Mouse (Mus musculus) liver, embryonic 18 days (tissue): ENCODE data around the gene Rpl26. TPM values are rescaled to one million over a fixed set of nuclear protein-coding genes. Genes with fewer than 3 reads are reported as not detected.

Experiments
- polyA plus RNA-seq: library from polyadenylated mRNA; depleted of rRNA; stranded (reverse); fragments of >200 nt; gene quantifications from 2 replicates; pipeline ENCODE4 v1.2.3, GENCODE M21; 2012; rRNA removed

The Rpl26 gene
- 1,723 and 1,900 TPM in 2 replicates for polyA plus RNA-seq

DNA sequence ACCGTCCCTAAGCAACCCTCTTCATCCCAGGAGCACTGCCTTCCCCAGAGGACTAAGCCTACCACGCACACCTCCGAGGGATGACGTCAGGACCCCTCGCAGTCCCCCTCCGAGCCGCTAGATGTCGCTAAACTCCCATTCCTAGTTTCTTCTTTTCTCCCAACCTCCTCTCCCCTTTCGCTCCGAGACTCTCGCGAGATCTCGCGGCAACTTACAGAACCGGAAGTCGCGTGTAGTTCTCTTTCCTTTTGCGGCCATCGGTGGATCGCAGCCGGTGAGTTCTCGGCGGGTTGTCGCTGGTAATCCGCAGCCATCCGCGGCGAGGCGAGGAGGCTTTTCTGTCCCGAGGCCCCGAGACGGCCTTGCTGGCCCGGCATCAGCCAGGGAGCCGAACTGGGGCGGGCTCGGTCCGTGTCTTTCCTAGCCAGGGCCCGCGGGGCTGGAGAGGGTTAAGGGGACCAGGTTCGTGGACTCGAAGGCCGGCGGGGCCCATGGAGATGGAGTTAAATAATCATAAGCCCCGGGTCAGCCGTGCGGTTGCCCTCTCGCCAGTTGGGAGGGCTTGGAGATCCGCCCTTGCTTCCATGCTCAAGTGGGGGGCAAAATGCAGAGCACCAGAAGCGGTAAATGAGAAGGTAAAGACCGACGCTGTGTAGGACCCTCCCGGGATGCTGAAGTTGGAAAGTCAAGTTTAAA is at the start of gene Rpl26:
Gene Rpl26 (plus strand): TSS at position 233 of the 696 bp plus-strand sequence.

DNA sequence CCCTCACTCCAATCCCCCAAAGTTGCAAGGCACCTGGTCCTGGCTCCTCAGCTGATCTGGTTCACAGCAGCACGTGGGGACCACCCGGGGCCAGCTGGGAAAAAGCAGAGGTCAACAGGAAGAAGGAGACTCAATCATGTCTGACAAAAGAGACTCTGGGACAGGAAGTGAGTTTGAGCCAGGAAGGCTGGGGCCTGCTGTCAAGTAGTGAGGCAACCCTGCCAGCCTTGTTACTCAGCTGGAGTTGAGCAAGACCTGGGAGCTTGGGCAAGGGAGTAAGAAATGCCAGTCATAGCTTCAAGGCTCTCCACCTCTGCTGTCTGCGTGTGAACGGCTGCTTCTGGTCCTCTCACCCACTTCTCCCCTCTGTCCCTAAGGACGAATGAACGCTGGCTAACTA is 29.6 kb upstream of the Rpl26 start, which contains the start of gene Ndel1:
Gene Ndel1 (minus strand): TSS at position 111 of the 400 bp plus-strand sequence.

DNA sequence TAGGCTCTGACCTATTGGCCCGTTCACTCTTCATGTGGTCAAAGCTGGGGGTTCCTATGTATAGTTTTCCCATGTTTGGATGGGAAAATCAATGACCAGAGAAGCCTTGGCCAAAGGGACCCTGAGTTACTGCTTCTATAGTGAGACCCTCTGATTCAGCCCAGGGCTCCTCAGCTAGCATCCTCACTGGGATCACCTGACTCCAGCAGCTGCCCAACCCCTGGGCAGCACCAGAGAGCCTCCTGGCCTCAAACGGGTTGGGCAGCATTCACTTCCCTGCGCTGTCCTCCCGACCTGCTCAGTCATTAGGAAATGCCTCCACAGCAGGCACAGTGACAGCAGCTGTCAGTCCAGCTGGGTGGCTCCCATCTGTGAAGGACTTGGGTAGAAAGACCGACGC is 13.1 kb upstream of the Rpl26 start, which contains the start of gene Rnf222:
Gene Rnf222 (plus strand): TSS at position 301 of the 400 bp plus-strand sequence.

DNA sequence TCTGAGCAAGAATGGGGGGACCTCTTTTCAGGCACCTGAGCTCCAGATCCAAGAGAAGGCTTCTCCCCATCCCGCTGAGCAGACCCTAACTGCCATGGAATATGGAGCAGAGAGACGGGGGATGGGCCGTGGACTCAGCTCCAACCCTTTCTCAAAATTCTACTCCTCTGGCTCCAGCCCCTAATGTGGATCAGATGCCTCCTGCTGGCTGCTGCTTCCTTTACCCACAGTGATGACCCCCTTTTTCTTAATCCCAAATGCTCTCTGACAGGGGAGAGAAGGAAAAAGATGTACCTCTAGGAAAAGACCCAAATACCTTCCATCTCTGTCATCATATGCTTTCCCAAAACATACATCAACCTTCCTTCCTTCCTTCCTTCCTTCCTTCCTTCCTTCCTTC is 25.6 kb downstream of the Rpl26 start, which contains the start of gene Odf4:
Gene Odf4 (minus strand): TSS at position 101 of the 400 bp plus-strand sequence.

Other genes with a start within 250 kb of the Rpl26 start
- 13.4 and 14.8 TPM in 2 replicates for gene Myh10, start 210.0 kb upstream of the Rpl26 start, polyA plus RNA-seq
- 26.5 and 28.7 TPM in 2 replicates for gene Ndel1, start 29.7 kb upstream of the Rpl26 start, polyA plus RNA-seq
- gene Rnf222, start 13.0 kb upstream of the Rpl26 start, polyA plus RNA-seq, result 0.06 TPM in 2 replicates
- gene Odf4, start 25.5 kb downstream of the Rpl26 start, polyA plus RNA-seq, result not detected in 2 replicates
- gene Arhgef15, start 55.9 kb downstream of the Rpl26 start, polyA plus RNA-seq, result 2.4 and 3.3 TPM in 2 replicates
- 0.50 and 0.72 TPM in 2 replicates for gene Slc25a35, start 66.5 kb downstream of the Rpl26 start, polyA plus RNA-seq
- 9.2 and 10.1 TPM in 2 replicates for gene Rangrf, start 73.6 kb downstream of the Rpl26 start, polyA plus RNA-seq
- 5.6 and 6.6 TPM in 2 replicates for gene Pfas, start 106.9 kb downstream of the Rpl26 start, polyA plus RNA-seq
- 13.8 and 16.8 TPM in 2 replicates for gene Ctc1, start 114.3 kb downstream of the Rpl26 start, polyA plus RNA-seq
- 37.0 and 39.6 TPM in 2 replicates for gene Aurkb, start 144.1 kb downstream of the Rpl26 start, polyA plus RNA-seq
- 6.1 and 6.7 TPM in 2 replicates for gene Borcs6, start 158.1 kb downstream of the Rpl26 start, polyA plus RNA-seq
- gene Tmem107, start 169.2 kb downstream of the Rpl26 start, polyA plus RNA-seq, result 9.0 and 9.5 TPM in 2 replicates
- 28.3 and 32.3 TPM in 2 replicates for gene Vamp2, start 186.9 kb downstream of the Rpl26 start, polyA plus RNA-seq
- gene Per1, start 193.6 kb downstream of the Rpl26 start, polyA plus RNA-seq, result 6.8 and 9.4 TPM in 2 replicates
- gene Hes7, start 218.8 kb downstream of the Rpl26 start, polyA plus RNA-seq, result 0.15 and 0.19 TPM in 2 replicates
- gene 9130213A22Rik, start 221.0 kb downstream of the Rpl26 start, polyA plus RNA-seq, result 0.11 and 0.12 TPM in 2 replicates
- gene Aloxe3, start 224.3 kb downstream of the Rpl26 start, polyA plus RNA-seq, result 0.10 and 0.26 TPM in 2 replicates